Mouse (Mus musculus): ENCODE measurements around the gene Zfp609.
"Not testable (repeated sequence)": the region's sequence is repeated elsewhere in the genome, so short reads cannot be mapped to it uniquely, and the experiment has no call there.

Gene Zfp609

DNA sequence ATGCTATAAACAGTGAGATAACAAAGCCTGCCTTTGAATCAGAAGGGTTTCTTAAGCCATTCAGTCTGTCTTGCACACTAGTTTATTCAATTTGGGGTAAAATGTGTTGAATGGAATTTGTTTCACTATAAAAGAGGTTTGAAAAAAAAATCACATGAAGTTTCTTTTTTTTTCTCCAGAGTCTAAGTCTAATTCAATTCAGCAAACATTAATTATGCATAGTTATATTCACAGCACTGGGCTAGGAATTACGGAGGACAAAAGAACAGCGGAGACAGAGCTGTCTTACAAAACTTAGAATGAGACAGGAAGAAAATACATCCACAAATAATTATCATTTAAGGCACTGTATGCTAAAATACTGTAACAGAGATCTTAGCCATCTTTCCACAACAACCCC is 9.0 kb downstream of the Zfp609 start:
- DNase-seq (ENCODE audit: low read depth in 1 of 2, low spot score in 2 of 2), result no peak

GRCm38 (mm10) chr9:65812841-65813240 is 14.5 kb downstream of the Zfp609 start:
- no peak for DNase-seq (ENCODE audit: low read depth in 1 of 2, low spot score in 2 of 2)

- no peak for DNase-seq (ENCODE audit: low read depth in 1 of 2, low spot score in 2 of 2)
These were observed 15.6 kb downstream of the Zfp609 start for GRCm38 (mm10) chr9:65811784-65812183.

DNA sequence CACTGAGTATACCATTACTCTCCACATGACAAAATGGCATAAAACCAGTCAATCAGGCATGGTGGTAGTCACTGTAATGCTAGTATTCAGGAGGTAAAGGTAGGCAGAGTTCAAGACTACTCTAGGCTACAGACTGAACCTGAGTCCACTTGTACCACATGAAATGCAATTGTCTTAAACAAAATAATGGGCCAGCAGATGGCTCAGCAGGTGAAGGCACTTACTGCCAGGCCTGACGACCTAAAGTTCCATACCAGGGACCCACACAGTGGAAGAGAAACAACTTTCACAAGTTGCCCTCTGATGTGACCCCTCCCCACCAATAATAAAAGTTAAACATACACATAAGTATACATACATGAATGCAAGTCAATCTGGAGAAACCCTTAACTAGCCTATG is 19.5 kb downstream of the Zfp609 start:
- no peak for DNase-seq (ENCODE audit: low read depth in 1 of 2, low spot score in 2 of 2)

DNA sequence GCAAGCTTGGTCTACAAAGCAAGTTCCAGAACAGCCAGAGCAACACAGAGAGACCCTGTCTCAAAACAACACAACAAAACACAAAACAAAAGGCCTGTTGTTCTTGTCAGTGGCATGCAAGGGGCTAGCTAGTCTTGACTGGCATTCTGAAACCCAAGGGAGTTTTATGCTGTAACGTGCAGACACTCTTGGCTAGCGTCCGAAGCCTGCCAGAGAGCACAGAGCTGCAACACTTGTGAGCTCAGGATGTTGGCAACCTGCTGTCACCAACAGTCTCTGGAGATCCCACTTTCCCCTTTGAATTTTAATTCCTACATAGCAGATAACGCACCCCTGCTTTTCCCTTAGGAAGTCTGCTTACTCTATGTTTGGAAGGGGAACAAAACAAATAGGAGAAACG is 20.1 kb downstream of the Zfp609 start:
- no peak for DNase-seq (ENCODE audit: low read depth in 1 of 2, low spot score in 2 of 2)

- DNase-seq (ENCODE audit: low read depth in 1 of 2, low spot score in 2 of 2), result no peak
These were observed 27.6 kb downstream of the Zfp609 start for GRCm38 (mm10) chr9:65799770-65800169.

GRCm38 (mm10) chr9:65795651-65796050 is 31.7 kb downstream of the Zfp609 start:
- no peak for DNase-seq (ENCODE audit: low read depth in 1 of 2, low spot score in 2 of 2)

DNA sequence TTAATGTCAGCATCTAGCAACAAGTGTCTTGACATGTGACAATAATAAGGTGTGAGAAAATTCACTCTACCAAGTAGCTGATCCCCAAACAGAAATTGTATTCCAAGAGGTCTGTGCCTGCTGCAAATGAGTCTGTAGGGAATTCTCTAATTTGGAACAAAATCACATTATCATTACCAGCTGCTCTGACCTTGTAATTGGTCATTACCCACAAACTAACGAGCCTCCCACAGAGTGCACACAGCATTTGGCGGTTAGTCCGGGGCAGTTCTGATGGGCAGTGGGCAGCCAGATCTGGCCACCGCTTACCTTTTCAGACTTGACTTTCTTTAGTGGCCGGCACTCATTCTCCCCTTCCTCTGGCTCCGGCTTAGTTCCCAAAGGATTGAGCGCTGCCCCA is 33.1 kb downstream of the Zfp609 start:
- DNase-seq (ENCODE audit: low read depth in 1 of 2, low spot score in 2 of 2), result no peak

- no peak for DNase-seq (ENCODE audit: low read depth in 1 of 2, low spot score in 2 of 2)
These were observed 33.9 kb downstream of the Zfp609 start for GRCm38 (mm10) chr9:65793506-65793905.

GRCm38 (mm10) chr9:65793086-65793485 is 34.3 kb downstream of the Zfp609 start:
- no peak for DNase-seq (ENCODE audit: low read depth in 1 of 2, low spot score in 2 of 2)

- DNase-seq (ENCODE audit: low read depth in 1 of 2, low spot score in 2 of 2), result no peak
These were observed 35.5 kb downstream of the Zfp609 start for GRCm38 (mm10) chr9:65791846-65792245.

- no peak for DNase-seq (ENCODE audit: low read depth in 1 of 2, low spot score in 2 of 2)
These were observed 36.3 kb downstream of the Zfp609 start for GRCm38 (mm10) chr9:65791106-65791505.

DNA sequence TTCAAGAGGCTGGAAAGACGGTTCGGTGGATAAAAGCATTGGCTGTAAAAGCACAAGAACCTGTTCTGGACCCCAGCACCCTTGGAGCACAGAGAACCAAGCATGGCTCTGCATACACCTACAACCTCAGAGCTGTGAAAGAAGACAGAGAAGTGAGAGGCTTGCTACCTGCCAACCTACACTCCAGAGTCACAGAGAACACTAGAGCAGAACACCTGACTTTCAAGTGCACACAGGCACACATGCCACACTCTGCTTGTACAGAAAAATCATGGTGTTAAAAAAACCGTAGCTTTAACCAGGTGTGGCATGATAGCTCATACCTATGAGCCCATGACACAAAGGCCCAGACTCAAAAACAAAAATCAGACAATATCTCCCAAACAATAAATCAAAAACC is 37.6 kb downstream of the Zfp609 start:
- DNase-seq (ENCODE audit: low read depth in 1 of 2, low spot score in 2 of 2), result no peak

- no peak for DNase-seq (ENCODE audit: low read depth in 1 of 2, low spot score in 2 of 2)
These were observed 38.8 kb downstream of the Zfp609 start for GRCm38 (mm10) chr9:65788556-65788955.

- DNase-seq (ENCODE audit: low read depth in 1 of 2, low spot score in 2 of 2), result no peak
These were observed 39.5 kb downstream of the Zfp609 start for GRCm38 (mm10) chr9:65787829-65788344.

DNA sequence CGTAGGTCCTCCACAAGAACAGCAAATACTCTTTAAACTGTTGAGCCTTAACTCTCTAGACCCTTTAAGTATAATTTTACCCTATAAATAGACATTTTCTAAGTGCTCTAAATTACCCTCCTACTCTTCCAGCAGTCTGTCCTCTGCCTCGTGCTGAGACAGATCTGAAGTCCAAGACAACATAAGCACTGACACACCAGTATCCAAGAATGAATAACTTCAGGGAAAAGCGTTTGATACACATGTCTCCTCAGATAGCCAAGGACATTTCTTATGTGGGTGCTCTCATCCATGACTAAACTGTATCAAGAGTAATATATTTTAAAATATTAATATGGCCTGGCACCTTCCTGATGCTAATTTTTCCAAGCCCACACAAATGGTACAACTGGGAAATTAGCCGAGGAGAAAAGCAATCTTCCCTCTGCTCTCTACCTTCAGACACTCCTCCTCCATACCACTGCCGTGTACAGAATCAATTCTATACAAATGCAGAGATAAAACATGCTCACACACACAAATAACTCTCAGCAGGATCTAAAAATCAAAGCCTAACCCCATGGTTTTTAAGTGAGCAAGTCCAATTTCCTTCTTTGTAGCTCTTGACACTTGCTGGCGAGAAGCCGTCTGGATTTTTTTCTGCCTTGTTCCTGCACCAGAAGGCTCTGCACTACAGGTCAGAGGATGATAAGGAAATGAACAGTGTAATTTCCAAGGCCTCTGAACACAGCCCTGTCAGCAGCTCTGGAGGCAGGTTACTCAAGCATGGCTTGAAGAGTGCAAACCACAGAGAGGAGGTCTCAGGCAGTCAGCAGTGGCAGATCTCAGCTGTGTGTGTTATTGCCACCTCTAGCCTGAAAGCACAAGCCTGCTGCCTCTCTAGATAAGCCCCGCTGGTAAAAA is 40.2 kb downstream of the Zfp609 start:
- no peak for DNase-seq (ENCODE audit: low read depth in 1 of 2, low spot score in 2 of 2)

GRCm38 (mm10) chr9:65785772-65786368 is 41.5 kb downstream of the Zfp609 start:
- DNase-seq (ENCODE audit: low read depth in 1 of 2, low spot score in 2 of 2), result no peak

GRCm38 (mm10) chr9:65779619-65780018 is 47.7 kb downstream of the Zfp609 start:
- DNase-seq (ENCODE audit: low read depth in 1 of 2, low spot score in 2 of 2), result not testable (repeated sequence)

DNA sequence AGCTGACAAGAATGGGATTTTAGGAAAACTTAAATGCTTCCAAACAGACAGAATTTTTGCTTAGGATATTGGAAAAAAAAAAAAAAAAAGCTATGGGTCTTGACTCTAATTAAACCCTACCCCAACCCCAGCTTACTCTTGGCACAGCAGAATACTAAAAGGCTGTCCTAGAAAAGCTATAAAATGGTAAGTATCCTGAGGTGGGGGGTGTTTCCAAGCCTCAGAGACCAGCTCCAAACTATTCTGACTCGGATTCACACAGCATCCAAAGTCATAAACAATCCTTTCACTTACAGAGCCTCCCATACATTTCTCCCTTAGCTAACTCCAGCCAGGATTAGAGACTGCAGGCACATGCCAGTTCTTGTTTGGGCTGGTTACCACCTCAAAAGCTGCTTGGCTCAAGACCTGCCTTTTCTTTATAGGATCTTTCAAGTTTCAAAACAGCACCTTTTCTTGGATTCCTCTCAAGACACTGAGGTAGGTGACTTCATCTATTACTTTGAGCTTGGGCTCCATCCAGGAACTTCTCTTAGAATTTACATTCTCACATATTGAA is 50.4 kb downstream of the Zfp609 start:
- no peak for DNase-seq (ENCODE audit: low read depth in 1 of 2, low spot score in 2 of 2)

GRCm38 (mm10) chr9:65776137-65776872 is 51.1 kb downstream of the Zfp609 start:
- no peak for DNase-seq (ENCODE audit: low read depth in 1 of 2, low spot score in 2 of 2)

DNA sequence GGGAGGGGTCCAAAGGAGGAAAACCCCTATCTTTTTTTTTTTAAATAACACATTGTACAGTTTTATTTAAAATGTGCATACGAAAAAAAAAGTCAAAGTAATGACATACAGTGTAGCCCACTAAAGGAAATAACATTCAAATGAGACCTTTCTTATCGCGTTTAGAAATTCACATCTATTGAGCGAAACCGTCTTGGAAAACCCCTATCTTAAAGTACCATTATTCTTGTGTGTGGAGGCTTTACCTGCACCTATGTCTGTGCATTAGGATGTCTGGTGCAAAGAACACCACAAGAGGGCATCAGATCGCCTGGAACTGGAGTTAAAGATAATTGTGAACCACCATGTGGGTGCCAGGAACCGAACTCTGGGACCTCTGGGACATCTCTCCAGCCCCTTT is 53.6 kb downstream of the Zfp609 start:
- DNase-seq (ENCODE audit: low read depth in 1 of 2, low spot score in 2 of 2), result no peak

Data from monocyte, adult 2 months (primary cell).